Mouse (Mus musculus): Measurements from ENCODE around the gene Fam189b.

GRCm38 (mm10) chr3:89231345-89231744, 48.4 kb downstream of the Fam189b start:
- no peak for TF ChIP-seq CTCF (IDR thresholded peaks at IDR 0.05; ENCODE audit: low read depth, low read length)
- TF ChIP-seq POLR2A (IDR thresholded peaks at IDR 0.05; ENCODE audit: insufficient read depth, low read length): no peak
- TF ChIP-seq EP300 (IDR thresholded peaks at IDR 0.05; ENCODE audit: insufficient read depth, low read depth, low read length): no peak
